Mouse (Mus musculus): ENCODE data around the gene Med13l. TPM values are rescaled to one million over a fixed set of nuclear protein-coding genes. Genes with fewer than 3 reads are reported as not detected.

Gene Med13l
- total and polyA plus RNA-seq, 2 experiments from 2014 or later, result 11.3 to 28.9 TPM

DNA sequence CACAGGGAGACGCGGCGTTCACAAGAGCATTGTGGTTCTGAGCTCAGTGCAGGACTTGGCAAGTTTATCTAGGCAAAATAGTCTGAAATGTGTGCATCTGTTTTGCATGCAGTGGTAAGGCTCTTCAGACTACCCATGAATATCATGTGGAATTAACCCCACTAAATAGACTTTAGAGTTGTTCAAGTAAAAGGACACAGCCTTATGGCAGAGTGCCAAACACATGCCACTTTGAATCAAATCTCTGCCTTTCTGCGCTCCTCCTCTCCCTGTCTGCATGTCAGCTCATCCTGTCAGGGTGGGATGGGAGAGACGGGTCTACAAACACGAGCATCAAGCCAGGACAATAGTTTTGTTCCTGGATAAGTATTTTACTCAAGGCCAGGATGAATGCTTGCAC, 145.5 kb downstream of the Med13l start:
- Histone ChIP-seq H3K9ac (replicated peaks; ENCODE audit: low read length) (no peak overlapping the region), H3K27ac (no peak overlapping the region), H3K4me3 (ENCODE audit: low read length) (no peak overlapping the region), H3K27me3 (ENCODE audit: insufficient read depth, low read length) (no peaks in the 10 kb centered on the region), H3K36me3 (ENCODE audit: insufficient read depth, low read length) (no peaks in the 10 kb centered on the region), H3K4me2 (ENCODE audit: low read depth, low read length) (peak overlapping the region; percentile 8; the same call in 1 of the 2 replicates), H3K9me3 (ENCODE audit: low read length) (no peaks in the 10 kb centered on the region), H3K4me1 (ENCODE audit: insufficient read depth, low read length) (peaks cover 59% of the 10 kb centered on the region)
- no peak for ATAC-seq
- peak; percentile 70 for DNase-seq (ENCODE audit: low spot score)
- no peak for TF ChIP-seq CTCF (IDR thresholded peaks at IDR 0.05; ENCODE audit: low read depth)
- WGBS, result 22% methylated on average over 6 of the region's 6 CpGs

- H3K4me1 ChIP-seq (ENCODE audit: insufficient read depth, low read length), result peaks cover 57% of the 10 kb centered on the region
- no peaks in the 10 kb centered on the region for H3K9me3 ChIP-seq (ENCODE audit: low read length)
- H3K4me2 ChIP-seq (ENCODE audit: low read depth, low read length), result peak overlapping the region; percentile 8; the same call in 1 of the 2 replicates
- no peaks in the 10 kb centered on the region for H3K36me3 ChIP-seq (ENCODE audit: insufficient read depth, low read length)
- ATAC-seq (no peak), DNase-seq (ENCODE audit: low spot score) (no peak)
- H3K4me3 ChIP-seq (ENCODE audit: low read length), result no peak overlapping the region
- WGBS, result 22% methylated on average over 3 of the region's 3 CpGs
- TF ChIP-seq CTCF (IDR thresholded peaks at IDR 0.05; ENCODE audit: low read depth), result no peak
- no peak overlapping the region for H3K27ac ChIP-seq
- H3K9ac ChIP-seq (replicated peaks; ENCODE audit: low read length), result no peak overlapping the region
- no peaks in the 10 kb centered on the region for H3K27me3 ChIP-seq (ENCODE audit: insufficient read depth, low read length)
Measured at GRCm38 (mm10) chr5:118706414-118706813, 145.9 kb downstream of the Med13l start.

DNA sequence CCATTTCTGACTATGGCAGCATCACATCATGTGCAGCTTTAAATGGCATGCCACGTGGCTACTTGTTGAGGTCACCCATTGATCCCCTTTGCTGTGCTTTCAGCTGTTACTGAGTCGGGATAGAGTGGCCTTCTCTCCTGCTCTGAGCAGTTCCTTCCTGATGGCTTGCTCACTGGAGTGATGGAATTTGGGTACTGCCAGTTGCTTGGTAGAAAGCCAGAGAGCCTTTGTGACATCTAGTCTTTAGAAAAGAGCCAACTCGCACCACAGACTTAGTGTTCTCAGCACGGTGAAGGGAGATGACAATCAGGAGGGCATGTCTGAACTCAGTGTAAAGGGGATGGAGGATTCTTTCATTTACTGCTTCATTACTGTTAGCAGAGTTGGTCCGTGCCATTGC, 147.0 kb downstream of the Med13l start:
- no peak overlapping the region for H3K4me2 ChIP-seq (ENCODE audit: low read depth, low read length)
- no peak overlapping the region for H3K27ac ChIP-seq
- no peaks in the 10 kb centered on the region for H3K9me3 ChIP-seq (ENCODE audit: low read length)
- WGBS, result 41% methylated on average over 5 of the region's 5 CpGs
- H3K36me3 ChIP-seq (ENCODE audit: insufficient read depth, low read length), result no peaks in the 10 kb centered on the region
- H3K4me1 ChIP-seq (ENCODE audit: insufficient read depth, low read length), result peaks cover 57% of the 10 kb centered on the region
- no peaks in the 10 kb centered on the region for H3K27me3 ChIP-seq (ENCODE audit: insufficient read depth, low read length)
- no peak overlapping the region for H3K4me3 ChIP-seq (ENCODE audit: low read length)
- TF ChIP-seq CTCF (IDR thresholded peaks at IDR 0.05; ENCODE audit: low read depth), result no peak
- DNase-seq (ENCODE audit: low spot score), result peak; percentile 55
- 0 out of 2 replicates have a peak, but pooled peaks have one; percentile 17 for ATAC-seq
- no peak overlapping the region for H3K9ac ChIP-seq (replicated peaks; ENCODE audit: low read length)

GRCm38 (mm10) chr5:118708215-118708949, 147.9 kb downstream of the Med13l start:
- ATAC-seq, result 0 out of 2 replicates have a peak, but pooled peaks have one; percentile 42
- H3K4me2 ChIP-seq (ENCODE audit: low read depth, low read length), result no peak overlapping the region
- no peak overlapping the region for H3K27ac ChIP-seq
- 55% methylated on average over 16 of the region's 16 CpGs for WGBS
- peaks cover 48% of the 10 kb centered on the region for H3K4me1 ChIP-seq (ENCODE audit: insufficient read depth, low read length)
- H3K9me3 ChIP-seq (ENCODE audit: low read length), result no peaks in the 10 kb centered on the region
- H3K9ac ChIP-seq (replicated peaks; ENCODE audit: low read length), result no peak overlapping the region
- H3K36me3 ChIP-seq (ENCODE audit: insufficient read depth, low read length), result no peaks in the 10 kb centered on the region
- H3K4me3 ChIP-seq (ENCODE audit: low read length), result no peak overlapping the region
- DNase-seq (ENCODE audit: low spot score), result peak; percentile 78
- no peaks in the 10 kb centered on the region for H3K27me3 ChIP-seq (ENCODE audit: insufficient read depth, low read length)
- TF ChIP-seq CTCF (IDR thresholded peaks at IDR 0.05; ENCODE audit: low read depth), result peak; percentile 91

DNA sequence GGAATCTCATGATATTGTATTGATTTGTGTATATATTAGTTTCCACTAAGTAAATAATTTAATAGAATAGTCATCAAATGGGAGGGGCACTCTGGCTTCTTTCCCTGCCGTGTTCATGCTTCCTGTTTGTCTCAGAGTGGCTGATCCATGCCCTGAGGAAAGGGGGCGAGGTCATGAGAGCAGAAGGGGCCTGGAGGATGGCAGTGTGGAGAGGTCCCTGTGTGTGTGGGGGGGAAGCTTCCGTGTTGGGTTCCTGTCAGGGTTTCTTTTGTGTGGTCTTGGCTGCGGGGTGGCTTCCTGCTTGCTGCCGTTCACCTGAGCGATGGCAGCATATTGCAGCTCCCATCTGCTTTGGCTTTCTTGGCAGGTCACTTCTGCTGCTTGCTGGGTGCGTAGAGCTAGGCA, 149.4 kb downstream of the Med13l start:
- TF ChIP-seq CTCF (IDR thresholded peaks at IDR 0.05; ENCODE audit: low read depth), result no peak
- Histone ChIP-seq H3K4me2 (ENCODE audit: low read depth, low read length) (no peak overlapping the region), H3K9me3 (ENCODE audit: low read length) (no peaks in the 10 kb centered on the region), H3K27me3 (ENCODE audit: insufficient read depth, low read length) (no peaks in the 10 kb centered on the region), H3K4me1 (ENCODE audit: insufficient read depth, low read length) (peaks cover 47% of the 10 kb centered on the region), H3K9ac (replicated peaks; ENCODE audit: low read length) (no peak overlapping the region), H3K36me3 (ENCODE audit: insufficient read depth, low read length) (no peaks in the 10 kb centered on the region), H3K4me3 (ENCODE audit: low read length) (no peak overlapping the region), H3K27ac (no peak overlapping the region)
- 48% methylated on average over 7 of the region's 7 CpGs for WGBS
- ATAC-seq (0 out of 2 replicates have a peak, but pooled peaks have one; percentile 15), DNase-seq (ENCODE audit: low spot score) (peak; percentile 44)

DNA sequence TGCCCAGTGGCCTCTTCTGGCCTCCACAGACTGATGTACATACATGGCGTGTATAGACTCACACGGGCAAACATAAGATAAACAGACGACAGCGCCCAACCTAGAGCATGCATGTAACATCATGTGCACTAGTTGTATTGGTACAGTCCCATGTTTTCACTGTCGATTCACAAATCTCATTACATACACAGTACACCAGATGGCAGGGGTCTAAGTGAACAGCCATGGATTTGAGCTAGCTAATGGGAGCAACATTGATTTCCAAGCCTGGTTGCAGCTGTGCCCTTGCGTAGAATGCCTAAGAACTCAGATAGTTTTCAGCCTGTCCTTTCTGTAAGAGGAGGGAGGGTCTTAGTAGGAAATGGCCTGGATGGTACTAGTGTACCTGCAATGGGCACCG, 155.0 kb downstream of the Med13l start:
- no peaks in the 10 kb centered on the region for H3K9me3 ChIP-seq (ENCODE audit: low read length)
- ATAC-seq (no peak), DNase-seq (ENCODE audit: low spot score) (no peak)
- no peaks in the 10 kb centered on the region for H3K36me3 ChIP-seq (ENCODE audit: insufficient read depth, low read length)
- TF ChIP-seq CTCF (IDR thresholded peaks at IDR 0.05; ENCODE audit: low read depth), result no peak
- no peak overlapping the region for H3K4me3 ChIP-seq (ENCODE audit: low read length)
- 74% methylated on average over 7 of the region's 7 CpGs for WGBS
- H3K4me1 ChIP-seq (ENCODE audit: insufficient read depth, low read length), result peaks cover 23% of the 10 kb centered on the region
- H3K27me3 ChIP-seq (ENCODE audit: insufficient read depth, low read length), result no peaks in the 10 kb centered on the region
- no peak overlapping the region for H3K4me2 ChIP-seq (ENCODE audit: low read depth, low read length)
- no peak overlapping the region for H3K27ac ChIP-seq
- no peak overlapping the region for H3K9ac ChIP-seq (replicated peaks; ENCODE audit: low read length)
